Comparison of ENCODE assay signal across 9 mouse cellular contexts in genomic region chr7:57473811-57474525, GRCm38 (mm10). TPM values are rescaled to one million over a fixed set of nuclear protein-coding genes. Genes with fewer than 3 reads are reported as not detected.
DNase-seq lines count a peak whose midpoint lies in the region; ATAC-seq and TF ChIP-seq lines count a peak whose summit lies in the region.
"Had no signal": no experiment of that assay in that cellular context is flagged by ENCODE, and none has a peak within 500 bp of the region (broad histone marks: within the 10 kb centered on the region; RNA-seq: fewer than 3 reads in every experiment).

No protein-coding gene starts in this region.

- no peak overlapping the region for H3K4me3 ChIP-seq in gastrocnemius, adult 2 months
- H3K4me3 ChIP-seq in hindbrain, embryonic 12.5 days, result no peak overlapping the region
- H3K4me3 ChIP-seq in neural tube, embryonic 14.5 days (ENCODE audit: low read depth, low read length), result no peak overlapping the region
- H3K4me3 ChIP-seq: megakaryocyte, embryonic 14.5 days had no signal

- 77% methylated on average over 4 of the region's 4 CpGs for WGBS in hindbrain, embryonic 12.5 days
- 83% methylated on average over 4 of the region's 4 CpGs for WGBS in neural tube, embryonic 14.5 days

- ATAC-seq in hindbrain, embryonic 12.5 days (ENCODE audit: low FRiP score), result peak; percentile 60
- peak; percentile 97 for ATAC-seq in neural tube, embryonic 14.5 days (ENCODE audit: low read depth)

- H3K9ac ChIP-seq in hindbrain, embryonic 12.5 days, result no peak overlapping the region
- no peak overlapping the region for H3K9ac ChIP-seq in neural tube, embryonic 14.5 days (replicated peaks; ENCODE audit: low read depth, low read length)

- no peaks in the 10 kb centered on the region for H3K9me3 ChIP-seq in hindbrain, embryonic 12.5 days (replicated peaks)
- H3K9me3 ChIP-seq in neural tube, embryonic 14.5 days (ENCODE audit: control insufficient read depth, low read length), result no peaks in the 10 kb centered on the region

- H3K4me1 ChIP-seq in hindbrain, embryonic 12.5 days, result no peaks in the 10 kb centered on the region
- no peaks in the 10 kb centered on the region for H3K4me1 ChIP-seq in neural tube, embryonic 14.5 days (ENCODE audit: control insufficient read depth, insufficient read depth, low read length)
- H3K4me1 ChIP-seq: megakaryocyte, embryonic 14.5 days had no signal

- intact Hi-C loops in gastrocnemius, adult 2 months (cut with DNase I), result no loop called here

- DNase-seq in gastrocnemius, adult 2 months, result peak; percentile 17
- DNase-seq in gastrocnemius, adult 8-10 months (ENCODE audit: low spot score in 2 of 2), result no peak
- DNase-seq in ZHBTc4 (ENCODE audit: low read depth, low spot score), result peak; percentile 43
- DNase-seq in embryo, embryonic 10 days (ENCODE audit: low spot score), result peak; percentile 74
- DNase-seq in left cerebral cortex, adult 11 months (ENCODE audit: low spot score), result peak; percentile 65
- DNase-seq in spleen, postnatal 36 days (ENCODE audit: low spot score in 2 of 2), result no peak

- TF ChIP-seq CTCF in gastrocnemius, adult 2 months (IDR thresholded peaks at IDR 0.05), result peak; percentile 42

- H3K27ac ChIP-seq in gastrocnemius, adult 2 months, result no peak overlapping the region
- no peak overlapping the region for H3K27ac ChIP-seq in hindbrain, embryonic 12.5 days
- H3K27ac ChIP-seq in neural tube, embryonic 14.5 days (ENCODE audit: low read depth, low read length), result no peak overlapping the region

- H3K36me3 ChIP-seq in hindbrain, embryonic 12.5 days, result no peaks in the 10 kb centered on the region
- H3K36me3 ChIP-seq in neural tube, embryonic 14.5 days (ENCODE audit: control insufficient read depth, insufficient read depth, low read length), result no peaks in the 10 kb centered on the region

- no peaks in the 10 kb centered on the region for H3K27me3 ChIP-seq in hindbrain, embryonic 12.5 days
- no peaks in the 10 kb centered on the region for H3K27me3 ChIP-seq in neural tube, embryonic 14.5 days (ENCODE audit: control insufficient read depth, insufficient read depth, low read length)
- H3K27me3 ChIP-seq: megakaryocyte, embryonic 14.5 days had no signal

- no peak overlapping the region for H3K4me2 ChIP-seq in hindbrain, embryonic 12.5 days (replicated peaks)
- H3K4me2 ChIP-seq in neural tube, embryonic 14.5 days (ENCODE audit: low read depth, low read length), result no peak overlapping the region

RNA-seq across cellular contexts. Expression of gene Gabra5, which starts 35.9 kb away (rescaled TPM):
- total RNA-seq in gastrocnemius, adult 2 months (2021), result not detected
- total RNA-seq in gastrocnemius, adult 8-10 months (2022), result not detected
- polyA plus RNA-seq in hindbrain, embryonic 12.5 days (2016; fragmentation: Nextera tagmentation; extraction: Ambion mirVana), result 1.1 and 1.8 TPM in 2 replicates
- 38.1 and 61.4 TPM in 2 replicates for polyA plus RNA-seq in neural tube, embryonic 14.5 days (2014; fragmentation: Nextera tagmentation; extraction: Ambion mirVana)

RNA-seq across cellular contexts. Expression of gene Gabrb3, which starts 54.5 kb away (rescaled TPM):
- under 1 TPM; 0.05 to 0.06 TPM for total RNA-seq in gastrocnemius, adult 2 months (2021)
- total RNA-seq in gastrocnemius, adult 8-10 months (2022), result under 1 TPM in 1 of 4 experiments, not detected in 3; 0.34 TPM
- 17.0 and 21.0 TPM in 2 replicates for polyA plus RNA-seq in hindbrain, embryonic 12.5 days (2016; fragmentation: Nextera tagmentation; extraction: Ambion mirVana)
- 81.0 and 95.3 TPM in 2 replicates for polyA plus RNA-seq in neural tube, embryonic 14.5 days (2014; fragmentation: Nextera tagmentation; extraction: Ambion mirVana)

Comparison
In these comparisons a context has a peak if more than half of its experiments do, and no peak if none do; other contexts are left out.
1. DNase-seq: peak in gastrocnemius, adult 2 months (single experiment), ZHBTc4 (single experiment), embryo, embryonic 10 days (single experiment) and left cerebral cortex, adult 11 months (single experiment); none in gastrocnemius, adult 8-10 months (0 of 2) and spleen, postnatal 36 days (0 of 2).